Mouse (Mus musculus) ES-E14 (cell line): ENCODE measurements around the gene Dpm3.

Source experiments
- CHD2 ChIP-seq: IDR thresholded peaks from 2 replicates; pipeline ENCODE4 v1.6.1; 2014; ENCODE audit warnings: mild to moderate bottlenecking, low read depth, low read length, inconsistent platforms
- HCFC1 ChIP-seq: IDR thresholded peaks from 2 replicates; pipeline ENCODE4 v1.6.1; 2012; ENCODE audit warnings: low read length, inconsistent platforms, borderline replicate concordance; ENCODE audit not compliant: insufficient read depth
- MAFK ChIP-seq: IDR thresholded peaks from 2 replicates; pipeline ENCODE4 v1.6.1; 2014; ENCODE audit warnings: mild to moderate bottlenecking, low read depth, low read length, inconsistent platforms; ENCODE audit not compliant: insufficient read depth

DNA sequence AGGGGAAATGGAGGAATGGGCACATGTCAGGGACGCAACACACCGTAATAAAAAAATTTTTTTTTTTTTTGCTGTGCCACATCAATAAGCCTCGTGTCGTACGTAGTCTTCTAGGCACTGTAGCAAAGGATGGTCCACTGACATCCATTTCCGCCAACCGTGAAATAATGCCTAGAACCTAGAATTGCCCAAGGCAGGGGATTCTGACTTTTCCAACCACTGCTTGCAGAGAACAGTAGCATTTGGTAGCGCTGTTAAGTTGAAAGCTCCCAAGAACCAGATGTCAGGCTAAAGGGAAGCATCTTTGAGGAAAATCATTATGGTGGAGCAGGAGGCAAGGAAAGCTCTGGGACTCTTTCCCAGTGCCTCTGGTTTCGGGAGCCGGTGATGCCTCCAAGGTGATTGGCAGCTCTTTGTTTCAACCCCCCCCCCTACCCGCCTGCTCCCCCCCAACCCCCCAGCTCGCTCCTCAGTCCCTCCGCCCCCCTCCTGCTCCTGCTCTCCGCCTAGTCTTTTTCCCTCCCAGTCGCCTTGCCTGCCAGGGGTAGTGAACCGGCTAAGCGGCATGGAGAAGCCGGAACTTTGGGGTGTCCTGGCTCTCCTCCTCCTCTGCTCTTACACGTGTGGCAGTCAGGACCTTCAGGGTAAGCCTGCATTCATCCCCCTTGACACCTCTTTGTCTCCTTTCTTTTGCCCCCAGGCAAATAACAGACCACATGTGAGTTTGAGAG, 44.3 kb upstream of the Dpm3 start, which contains the start of gene Thbs3:
- no peak for TF ChIP-seq HCFC1
- no peak for TF ChIP-seq MAFK
- no peak for TF ChIP-seq CHD2
